8 mouse cellular contexts compared by ENCODE assay signal in the genomic region with DNA sequence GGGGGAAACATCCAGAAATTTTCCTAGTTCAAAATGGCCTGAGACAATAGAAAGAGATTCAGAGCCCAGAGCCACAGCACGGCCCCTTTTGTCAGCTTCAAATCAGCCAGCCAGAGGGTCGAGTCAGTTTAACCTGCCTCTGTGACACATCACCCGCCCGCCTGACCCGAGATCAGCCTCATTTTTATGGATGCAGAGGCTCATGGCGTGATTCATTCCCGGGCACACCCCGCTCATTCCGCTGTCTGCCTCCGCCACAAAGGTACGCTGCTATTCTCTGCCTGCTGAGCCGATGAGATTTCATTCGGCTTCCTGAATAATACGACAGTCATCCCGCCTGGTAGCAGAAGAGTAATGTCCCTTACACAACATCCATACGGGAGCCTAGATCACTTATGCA.
DNase-seq lines count a peak whose midpoint lies in the region; ATAC-seq and TF ChIP-seq lines count a peak whose summit lies in the region.

No protein-coding gene starts in this region.

- peaks cover 4% of the 10 kb centered on the region; the same call in 1 of the 2 replicates for H3K27me3 ChIP-seq in cerebellum, adult 2 months (ENCODE audit: control insufficient read depth, insufficient read depth, low read length)
- no peaks in the 10 kb centered on the region for H3K27me3 ChIP-seq in intestine, postnatal 0 days (replicated peaks; ENCODE audit: control insufficient read depth, insufficient read depth, low read length)
- H3K27me3 ChIP-seq in neural tube, embryonic 11.5 days (ENCODE audit: control insufficient read depth, insufficient read depth, low read length), result no peaks in the 10 kb centered on the region

- no peaks in the 10 kb centered on the region for H3K9me3 ChIP-seq in intestine, postnatal 0 days (ENCODE audit: control insufficient read depth)
- no peaks in the 10 kb centered on the region for H3K9me3 ChIP-seq in neural tube, embryonic 11.5 days (ENCODE audit: control insufficient read depth, low read length)

- H3K36me3 ChIP-seq in intestine, postnatal 0 days (ENCODE audit: control insufficient read depth, insufficient read depth), result no peaks in the 10 kb centered on the region
- no peaks in the 10 kb centered on the region for H3K36me3 ChIP-seq in neural tube, embryonic 11.5 days (ENCODE audit: control insufficient read depth, insufficient read depth, low read length)

- peak; percentile 85 for ATAC-seq in intestine, postnatal 0 days
- peak; percentile 67 for ATAC-seq in neural tube, embryonic 11.5 days (ENCODE audit: insufficient read depth, low FRiP score, low TSS enrichment)

- peak overlapping the region; percentile 17; the same call in 1 of the 2 replicates for H3K9ac ChIP-seq in intestine, postnatal 0 days (ENCODE audit: low read depth, low read length)
- peak overlapping the region; percentile 32 for H3K9ac ChIP-seq in neural tube, embryonic 11.5 days (ENCODE audit: low read length)

- TF ChIP-seq CTCF in cerebellum, adult 2 months (IDR thresholded peaks at IDR 0.05; ENCODE audit: borderline replicate concordance, insufficient read depth, low read depth, low read length), result no peak
- no peak for TF ChIP-seq CTCF in intestine, postnatal 0 days (IDR thresholded peaks at IDR 0.05; ENCODE audit: low read depth)

- H3K4me2 ChIP-seq in intestine, postnatal 0 days (replicated peaks; ENCODE audit: low read depth), result peak overlapping the region; percentile 54
- peak overlapping the region; percentile 30 for H3K4me2 ChIP-seq in neural tube, embryonic 11.5 days (ENCODE audit: low read depth)

- H3K27ac ChIP-seq in cerebellum, adult 2 months (ENCODE audit: insufficient read depth, low read length), result no peak overlapping the region
- peak overlapping the region; percentile 85; the same call in 1 of the 2 replicates for H3K27ac ChIP-seq in intestine, postnatal 0 days (ENCODE audit: low read depth, low read length)
- peak overlapping the region; percentile 89 for H3K27ac ChIP-seq in neural tube, embryonic 11.5 days (ENCODE audit: low read depth, low read length)

- no peak for TF ChIP-seq POLR2A in cerebellum, adult 2 months (IDR thresholded peaks at IDR 0.05; ENCODE audit: borderline replicate concordance, insufficient read depth, low read length)

- 9% methylated on average over 16 of the region's 16 CpGs for WGBS in cerebellum, adult 2 months
- 7% methylated on average over 16 of the region's 16 CpGs for WGBS in intestine, postnatal 0 days
- 3% methylated on average over 16 of the region's 16 CpGs for WGBS in neural tube, embryonic 11.5 days

- peak overlapping the region; percentile 15 for H3K4me3 ChIP-seq in cerebellum, adult 2 months (replicated peaks; ENCODE audit: insufficient read depth, low read depth, low read length)
- H3K4me3 ChIP-seq in intestine, postnatal 0 days (ENCODE audit: low read depth, low read length), result peak overlapping the region; percentile 11; the same call in 1 of the 2 replicates
- H3K4me3 ChIP-seq in neural tube, embryonic 11.5 days (ENCODE audit: low read depth, low read length), result no peak overlapping the region; the same call in 1 of the 2 replicates

- DNase-seq in cerebellum, adult 2 months, result peak; percentile 3 to 12
- no peak for DNase-seq in cerebellum, adult 9-11 months
- DNase-seq in right cerebral cortex, adult 18-20 months, result peak; percentile 69
- DNase-seq in right cerebral cortex, postnatal 14 days, result no peak
- DNase-seq in neural tube, embryonic 11.5 days (ENCODE audit: low spot score), result peak; percentile 78
- DNase-seq in urinary bladder, adult 18-20 months (ENCODE audit: low spot score in 2 of 2), result no peak
- no peak for DNase-seq in c-Kit-positive CD71-positive TER-119-positive erythroid progenitor cells, embryonic 14.5 days (ENCODE audit: low spot score)

- H3K4me1 ChIP-seq in cerebellum, adult 2 months (ENCODE audit: control insufficient read depth, insufficient read depth, low read length), result no peaks in the 10 kb centered on the region
- 0 out of 2 replicates have a peak, but pooled peaks cover 4% of the 10 kb centered on the region for H3K4me1 ChIP-seq in intestine, postnatal 0 days (replicated peaks; ENCODE audit: control insufficient read depth, insufficient read depth, low read length)
- H3K4me1 ChIP-seq in neural tube, embryonic 11.5 days (ENCODE audit: control insufficient read depth, insufficient read depth, low read length), result peaks cover 18% of the 10 kb centered on the region

Comparison
In these comparisons a context has a peak if more than half of its experiments do, and no peak if none do; other contexts are left out.
1. DNase-seq: peak in cerebellum, adult 2 months (2 of 2), right cerebral cortex, adult 18-20 months (single experiment) and neural tube, embryonic 11.5 days (single experiment); none in cerebellum, adult 9-11 months (single experiment), right cerebral cortex, postnatal 14 days (single experiment), urinary bladder, adult 18-20 months (0 of 2) and c-Kit-positive CD71-positive TER-119-positive erythroid progenitor cells, embryonic 14.5 days (single experiment).